Mouse (Mus musculus) neural tube, embryonic 10.5 days (tissue): ENCODE data around the gene Nrxn2.
A peak's percentile ranks its signal among the peaks of the same experiment; 100 is the strongest.

Source experiments
- DNase-seq: peaks from one replicate; pipeline ENCODE4 v3.0.0-alpha.2; 2017; ENCODE audit warnings: low spot score; ENCODE audit errors: extremely low spot score

The Nrxn2 gene

DNA sequence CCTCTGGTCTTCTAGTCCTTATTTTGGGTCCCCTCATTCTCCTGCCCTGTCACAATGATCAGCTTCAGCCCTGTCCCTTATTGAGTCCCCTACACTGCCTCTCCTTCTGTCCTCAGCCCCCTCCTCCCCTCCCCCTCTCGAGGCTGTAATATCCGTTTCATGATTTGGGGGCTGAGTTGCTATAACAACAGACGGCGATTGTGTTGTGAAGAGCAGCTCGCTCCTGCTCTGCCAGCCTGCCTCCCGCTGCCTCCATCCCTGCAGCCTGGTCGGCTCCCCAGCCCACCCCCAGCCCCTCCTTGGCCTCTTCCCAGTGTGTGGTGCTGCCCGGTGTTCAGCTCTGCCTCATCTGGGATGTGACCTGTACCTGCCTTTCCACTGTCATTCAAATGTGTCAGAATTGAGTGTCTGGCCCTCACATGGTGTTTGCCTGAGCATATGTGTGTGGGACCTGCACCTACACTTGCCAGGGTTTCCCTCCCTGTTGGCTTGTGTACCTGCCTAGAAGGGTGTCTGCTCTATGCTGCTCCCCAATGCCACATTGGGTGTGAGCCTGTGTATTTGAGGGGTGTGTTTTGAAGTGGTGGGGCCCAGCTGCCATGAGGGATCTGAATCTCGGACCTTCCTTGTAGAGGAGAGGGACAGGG, 2.3 kb upstream of the Nrxn2 start:
- peak; percentile 54 for DNase-seq

DNA sequence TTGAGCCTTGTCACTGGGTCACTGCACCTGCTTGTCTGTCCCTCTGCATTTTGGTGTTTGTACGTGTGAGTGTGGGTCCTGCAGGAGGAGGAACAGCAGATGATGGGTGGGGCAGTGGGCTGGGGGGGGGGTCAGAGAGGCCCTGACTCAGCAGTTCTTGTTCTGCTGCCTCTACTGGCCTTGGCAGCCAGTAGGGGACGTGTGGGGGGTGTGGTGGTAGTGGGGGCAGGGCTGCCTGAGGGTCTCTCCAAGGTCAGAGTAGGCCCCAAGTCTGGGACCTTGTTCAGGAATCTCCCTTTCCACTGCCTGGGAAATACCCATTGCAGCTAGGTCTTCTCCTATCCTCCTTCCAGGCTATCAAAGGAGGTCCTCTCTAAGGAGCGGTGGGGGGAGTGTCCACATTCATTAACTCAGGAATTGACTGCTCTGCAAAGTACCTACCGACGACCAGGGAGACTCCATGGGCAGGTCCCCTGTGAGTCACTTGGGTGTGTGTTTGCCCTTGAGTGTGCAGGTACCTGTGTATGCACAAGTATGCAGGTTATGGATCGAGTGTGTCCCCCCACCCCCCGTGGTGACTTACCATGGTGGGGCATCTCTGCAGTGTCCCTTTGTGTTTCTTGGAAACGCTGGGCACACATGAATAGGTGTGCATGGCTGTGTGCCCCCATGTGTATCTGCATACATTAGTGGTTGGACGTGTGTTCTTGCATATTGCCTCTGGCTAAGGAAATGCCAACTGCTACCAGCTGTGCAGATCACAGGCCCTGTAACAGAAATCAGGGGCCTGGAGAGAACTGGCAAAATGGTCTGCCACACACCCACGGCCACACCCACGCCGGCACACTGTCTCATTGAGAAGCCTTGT, 1.4 kb upstream of the Nrxn2 start:
- DNase-seq = no peak

DNA sequence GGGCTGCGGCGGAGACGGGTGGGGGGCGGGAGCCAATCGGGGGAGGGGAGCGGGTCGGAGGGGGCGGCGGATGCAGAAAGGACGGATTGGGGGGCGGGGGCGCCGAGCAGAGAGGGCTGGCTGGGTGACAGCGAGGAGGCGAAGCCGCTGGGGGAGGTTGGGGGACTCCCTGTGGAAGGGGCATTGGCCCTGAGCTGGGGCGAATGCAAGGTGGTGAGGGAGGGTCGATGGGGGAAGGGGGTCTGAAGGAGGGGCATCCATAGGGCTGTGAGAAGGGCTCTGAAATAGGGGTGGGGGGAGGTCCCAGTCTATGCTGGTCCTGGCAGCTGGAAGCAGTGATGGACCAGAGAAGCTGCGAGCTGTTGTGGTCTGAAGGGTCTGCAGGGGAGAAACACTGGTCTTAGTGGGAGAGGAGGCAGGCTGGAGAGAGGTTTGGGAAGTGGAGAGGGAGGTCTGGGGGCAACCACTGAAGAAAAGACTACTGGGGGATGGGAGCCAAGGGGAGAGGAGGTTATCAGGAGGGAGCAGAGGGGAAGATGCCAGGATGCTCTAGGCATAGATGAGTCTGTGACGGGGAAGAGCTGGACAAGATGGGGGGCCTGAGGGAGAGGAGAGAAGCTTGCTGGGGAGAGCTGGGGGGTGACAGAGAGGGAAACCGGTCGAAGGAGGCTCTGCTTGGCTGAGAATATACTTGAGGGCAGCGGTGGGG, 607 bp downstream of the Nrxn2 start:
- DNase-seq = no peak

DNA sequence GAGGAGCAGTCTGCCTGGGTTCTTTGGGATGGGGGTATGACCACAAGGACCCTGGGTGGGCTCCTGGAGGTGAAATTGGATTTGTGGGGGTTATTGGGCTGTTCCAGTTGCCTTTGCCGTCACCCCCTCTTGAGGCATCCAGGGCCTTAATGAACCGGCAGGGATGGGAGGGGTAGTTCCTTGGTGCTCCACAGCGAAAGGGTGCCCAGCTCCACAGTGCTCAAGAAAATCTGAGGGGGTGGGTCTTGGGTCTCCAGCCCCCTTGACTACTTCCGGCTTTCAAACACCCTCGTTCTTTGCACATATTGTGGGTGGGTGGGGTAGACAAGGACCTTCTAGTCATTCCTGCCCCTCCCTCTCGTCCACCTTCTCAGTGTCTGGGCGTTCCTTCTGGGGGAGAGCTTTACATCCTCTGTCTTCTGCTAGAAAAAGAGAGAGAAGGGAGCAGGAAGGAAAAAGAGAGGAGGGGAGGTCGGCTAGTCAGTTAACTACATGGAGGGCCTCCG, 1.3 kb downstream of the Nrxn2 start:
- no peak for DNase-seq

DNA sequence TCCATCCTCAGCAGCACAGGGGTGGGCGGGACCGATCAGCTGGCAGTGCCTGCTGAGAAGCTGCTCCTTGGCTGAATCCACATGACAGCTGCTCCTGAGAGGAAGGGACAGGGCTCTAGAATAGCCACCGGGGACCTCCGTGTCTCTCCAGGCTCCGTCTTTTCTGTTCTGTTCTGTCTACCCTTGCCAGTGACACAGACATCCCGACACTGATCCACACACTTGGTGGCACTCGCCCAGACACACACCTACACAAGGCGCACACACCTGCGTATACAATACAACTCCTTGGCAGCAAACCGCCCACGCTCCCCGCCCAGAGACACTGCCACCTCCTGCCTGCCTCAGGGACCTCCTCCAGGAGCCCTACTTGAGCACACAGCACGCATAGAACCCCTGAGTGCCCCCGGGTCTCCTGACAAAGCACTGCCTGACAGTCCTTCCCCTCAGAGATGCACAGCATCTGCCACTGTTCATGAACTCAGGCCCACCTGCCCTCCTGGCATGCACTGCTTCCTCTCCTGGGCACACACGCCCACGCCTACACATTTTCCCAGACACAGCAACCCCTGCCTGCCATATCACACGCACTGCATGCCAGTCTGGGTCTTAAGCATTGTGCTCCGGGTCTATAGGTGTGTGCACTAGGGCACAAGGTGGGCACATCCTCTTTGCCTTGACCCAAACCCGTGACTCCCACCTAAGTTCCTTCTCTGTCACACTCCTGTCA, 2.1 kb downstream of the Nrxn2 start:
- DNase-seq = no peak

DNA sequence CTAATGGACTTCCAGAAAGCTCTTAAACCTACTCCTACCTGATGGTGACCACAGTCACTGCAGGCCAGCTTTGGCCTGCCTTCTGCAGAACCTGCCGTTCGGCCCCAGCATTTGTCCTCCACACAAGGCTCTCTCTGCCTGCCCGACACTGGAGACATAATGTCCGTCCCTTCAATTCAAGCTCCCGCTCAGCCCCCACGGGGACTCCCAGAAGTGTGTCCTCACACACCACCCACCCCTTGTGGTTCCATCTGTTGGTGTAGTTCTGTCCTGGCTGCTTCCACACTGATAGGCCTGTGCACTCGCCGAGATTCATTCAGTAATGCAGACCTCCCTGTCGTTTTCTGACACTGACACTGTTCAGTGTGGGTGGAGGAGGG, 2.7 kb downstream of the Nrxn2 start:
- DNase-seq = no peak

DNA sequence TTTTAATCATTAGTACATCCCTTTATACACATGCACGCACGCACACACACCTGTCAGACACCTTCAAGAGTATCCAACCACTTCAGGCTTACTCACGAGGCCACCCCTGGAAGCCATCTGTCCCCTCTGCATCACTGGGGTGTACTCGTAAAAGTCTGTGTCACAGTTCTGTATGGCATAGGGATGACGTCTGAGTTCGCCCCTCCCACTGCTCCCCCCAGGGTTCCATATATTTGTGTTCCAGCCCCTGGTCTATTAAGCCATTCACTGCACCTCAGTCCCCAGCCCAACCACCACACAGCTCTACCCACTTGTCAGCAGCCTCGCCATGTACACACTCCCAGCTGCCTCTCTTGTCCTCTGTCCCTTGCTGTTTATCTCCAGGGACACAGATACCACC, 3.5 kb downstream of the Nrxn2 start:
- no peak for DNase-seq

DNA sequence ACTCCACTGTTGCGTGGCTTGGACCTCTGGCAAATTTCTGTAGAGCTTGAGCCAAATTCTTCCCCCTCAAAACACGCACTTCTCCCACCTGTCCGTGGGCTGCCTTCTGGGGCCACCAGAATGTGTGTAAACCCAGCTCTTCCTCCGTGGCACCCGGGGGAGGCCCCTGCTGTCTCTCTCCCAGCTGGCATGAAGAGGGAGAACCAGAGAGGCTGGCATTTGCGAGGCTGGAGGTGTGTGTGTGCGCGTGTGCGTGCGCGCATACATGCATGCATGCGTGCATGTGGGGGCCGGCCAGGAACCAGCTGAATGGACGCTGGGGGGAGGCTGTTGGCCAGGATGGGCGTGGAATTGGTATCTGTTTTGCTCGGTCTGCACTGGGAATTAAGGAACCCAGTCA, 4.7 kb downstream of the Nrxn2 start:
- DNase-seq = no peak

DNA sequence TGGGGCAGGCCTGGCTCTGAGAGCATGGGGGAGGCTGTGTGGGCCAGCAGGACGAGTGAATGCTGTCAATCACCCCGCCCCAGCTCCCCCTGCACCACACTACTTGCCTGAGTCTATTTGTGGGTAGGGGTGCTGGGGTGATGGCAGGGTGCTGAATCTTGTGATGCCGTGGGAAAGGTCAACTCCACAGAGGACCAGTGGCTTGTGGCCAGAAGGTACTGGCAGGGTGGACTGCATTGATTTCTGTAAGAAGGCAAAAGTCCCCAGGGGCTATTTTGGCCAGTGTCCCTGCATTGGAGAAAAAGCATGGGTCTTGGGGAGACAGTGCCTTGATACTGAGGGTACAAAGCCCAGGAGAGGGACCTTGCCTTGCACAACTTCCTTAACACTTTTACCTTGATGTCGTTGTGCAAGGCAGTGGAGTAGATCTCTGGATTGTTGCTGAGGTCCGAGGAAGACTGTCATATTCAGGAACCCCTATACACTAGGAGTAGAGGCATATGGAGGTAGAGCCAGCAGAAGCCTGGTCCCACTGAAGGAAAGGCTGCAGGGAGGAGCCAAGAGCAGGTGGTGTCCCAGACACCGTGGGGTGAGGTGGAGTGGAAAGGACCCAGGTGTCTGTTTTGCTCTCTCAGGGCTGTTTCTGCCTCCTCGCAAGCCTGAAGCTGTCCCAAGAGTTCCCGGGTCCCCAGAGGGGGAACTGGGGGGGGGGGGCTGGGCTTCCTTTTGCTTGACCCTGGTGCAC, 5.8 kb downstream of the Nrxn2 start:
- DNase-seq = no peak

DNA sequence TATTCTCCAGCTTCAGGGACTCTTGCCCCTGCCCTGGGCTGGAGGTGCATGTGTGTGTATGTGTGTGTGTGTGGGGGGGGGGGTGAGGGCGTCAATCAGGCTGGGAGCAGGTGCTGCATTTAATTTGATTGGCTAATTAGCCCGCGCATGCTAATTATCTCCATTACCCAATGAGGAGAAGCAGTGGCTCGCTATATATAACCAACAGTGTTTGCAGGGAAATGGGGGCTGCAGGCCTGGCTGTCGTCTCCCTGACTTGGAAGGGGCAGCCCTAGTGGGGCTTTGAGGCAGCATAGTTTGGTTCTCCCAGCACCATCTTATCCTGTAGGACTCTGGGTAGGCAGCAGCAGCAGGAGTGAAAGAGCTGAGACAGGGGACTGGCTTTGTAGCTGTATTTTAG, 7.1 kb downstream of the Nrxn2 start:
- no peak for DNase-seq

DNA sequence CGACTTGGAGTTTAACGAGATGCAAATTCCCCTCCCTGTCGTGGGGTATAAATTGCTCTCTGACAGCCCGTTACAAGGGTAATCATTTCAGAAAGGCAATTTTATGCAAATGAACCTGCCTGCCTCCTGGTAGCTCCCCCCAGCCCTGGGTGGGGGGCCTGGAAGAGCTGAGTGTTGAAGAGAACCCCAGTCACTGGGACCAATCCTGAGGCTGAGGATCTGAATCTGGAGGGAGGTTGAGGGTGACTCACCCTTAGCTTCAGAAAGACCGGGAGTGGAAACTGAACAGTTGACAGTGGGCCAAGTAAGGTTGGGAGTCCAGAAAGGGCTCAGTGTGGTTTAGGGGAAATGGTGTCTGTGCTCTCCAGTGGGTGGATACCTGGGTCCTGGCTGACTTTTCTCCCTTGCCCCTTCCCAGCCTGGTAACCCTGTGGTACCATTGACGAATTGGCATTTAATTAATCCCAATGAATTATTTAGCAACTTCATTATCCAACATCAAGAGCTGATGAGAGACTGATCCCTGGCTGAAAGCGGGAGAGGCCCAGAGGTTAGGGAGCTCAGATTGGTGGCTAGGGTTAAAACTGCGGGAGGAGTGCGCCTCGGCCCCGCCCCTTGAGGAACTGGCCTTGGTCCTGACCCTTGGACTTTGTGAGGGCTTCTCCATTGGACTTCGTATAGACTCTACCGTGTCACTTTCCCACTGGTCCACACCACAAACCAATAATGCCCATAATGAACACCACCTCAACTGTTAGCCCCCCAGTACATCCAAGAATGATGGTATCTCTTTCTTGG, 8.4 kb downstream of the Nrxn2 start:
- peak; percentile 77 for DNase-seq

DNA sequence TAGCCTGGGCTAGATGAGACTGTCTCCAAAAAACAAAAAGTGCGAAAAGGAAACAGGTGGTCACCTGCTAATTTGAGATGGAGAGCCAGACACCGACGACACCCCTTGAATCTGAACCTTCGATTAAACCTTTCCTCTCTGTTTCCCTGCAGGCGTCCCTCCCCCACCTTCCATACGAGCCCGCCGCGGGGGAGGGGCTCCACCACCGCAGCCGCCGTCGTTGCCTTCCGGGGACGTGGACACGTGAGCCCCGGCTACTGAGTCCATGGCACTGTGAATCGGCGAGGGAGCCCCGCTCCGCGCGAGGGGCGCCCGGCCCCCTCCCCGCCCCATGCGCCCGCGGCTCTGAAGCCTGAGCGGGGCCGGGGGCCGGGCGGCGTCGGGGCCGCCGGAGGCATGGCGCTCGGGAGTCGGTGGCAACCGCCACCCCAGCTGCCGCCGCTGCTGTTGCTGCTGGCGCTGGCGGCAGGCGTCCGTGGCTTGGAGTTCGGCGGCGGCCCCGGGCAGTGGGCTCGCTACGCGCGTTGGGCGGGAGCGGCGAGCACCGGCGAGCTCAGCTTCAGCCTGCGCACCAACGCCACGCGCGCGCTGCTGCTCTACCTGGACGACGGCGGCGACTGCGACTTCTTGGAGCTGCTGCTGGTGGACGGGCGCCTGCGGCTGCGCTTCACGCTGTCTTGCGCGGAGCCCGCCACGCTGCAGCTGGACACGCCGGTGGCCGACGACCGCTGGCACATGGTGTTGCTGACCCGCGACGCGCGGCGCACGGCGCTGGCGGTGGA, 9.3 kb downstream of the Nrxn2 start:
- DNase-seq = peak; percentile 55

DNA sequence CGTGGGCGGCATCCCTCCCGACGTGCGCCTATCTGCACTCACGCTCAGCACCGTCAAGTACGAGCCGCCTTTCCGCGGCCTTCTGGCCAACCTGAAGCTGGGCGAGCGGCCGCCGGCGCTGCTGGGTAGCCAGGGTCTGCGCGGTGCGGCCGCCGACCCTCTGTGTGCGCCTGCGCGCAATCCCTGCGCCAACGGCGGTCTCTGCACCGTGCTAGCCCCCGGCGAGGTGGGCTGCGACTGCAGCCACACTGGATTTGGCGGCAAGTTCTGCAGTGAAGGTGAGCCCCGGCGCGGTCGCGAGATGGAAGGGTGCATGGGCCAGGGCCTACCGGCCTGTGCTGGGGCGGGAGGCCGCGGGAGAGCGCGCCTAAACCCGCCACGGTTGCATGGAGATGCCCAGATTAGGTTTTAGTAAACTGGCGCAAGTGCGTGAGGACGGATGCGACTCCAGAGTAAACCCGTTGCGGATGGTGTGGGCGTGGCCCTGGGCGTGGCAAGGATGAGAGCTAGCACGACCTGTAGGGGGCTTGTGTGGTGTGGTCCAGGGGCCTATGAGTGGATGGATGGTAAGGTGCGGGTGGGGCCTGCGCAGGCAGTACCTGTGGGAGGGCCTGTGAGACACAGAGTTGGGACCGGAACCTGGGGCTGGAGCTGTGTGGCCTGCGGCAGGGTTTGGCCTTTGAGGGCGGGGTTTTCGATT, 10.1 kb downstream of the Nrxn2 start:
- DNase-seq = peak; percentile 60

DNA sequence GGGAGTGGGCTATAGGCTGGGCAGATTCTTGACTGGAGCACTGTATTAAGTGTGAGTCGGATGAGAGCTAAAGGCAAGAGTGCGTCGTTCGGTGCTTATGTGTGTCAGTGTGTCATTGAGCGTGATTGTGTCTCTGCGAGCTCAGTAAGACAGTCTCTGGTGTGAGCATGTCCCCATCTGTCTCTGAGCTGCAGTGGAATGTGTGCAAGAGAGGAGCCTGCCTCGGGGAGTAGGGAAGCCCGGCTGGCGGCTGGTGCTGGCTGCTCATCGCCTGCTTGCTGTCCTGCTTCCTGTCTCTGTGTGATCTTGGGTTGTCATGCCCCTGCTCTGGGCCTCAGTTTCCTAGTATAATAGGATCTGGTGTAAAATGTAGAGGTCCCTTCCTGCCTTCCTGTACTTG, 24.5 kb downstream of the Nrxn2 start:
- DNase-seq = no peak

DNA sequence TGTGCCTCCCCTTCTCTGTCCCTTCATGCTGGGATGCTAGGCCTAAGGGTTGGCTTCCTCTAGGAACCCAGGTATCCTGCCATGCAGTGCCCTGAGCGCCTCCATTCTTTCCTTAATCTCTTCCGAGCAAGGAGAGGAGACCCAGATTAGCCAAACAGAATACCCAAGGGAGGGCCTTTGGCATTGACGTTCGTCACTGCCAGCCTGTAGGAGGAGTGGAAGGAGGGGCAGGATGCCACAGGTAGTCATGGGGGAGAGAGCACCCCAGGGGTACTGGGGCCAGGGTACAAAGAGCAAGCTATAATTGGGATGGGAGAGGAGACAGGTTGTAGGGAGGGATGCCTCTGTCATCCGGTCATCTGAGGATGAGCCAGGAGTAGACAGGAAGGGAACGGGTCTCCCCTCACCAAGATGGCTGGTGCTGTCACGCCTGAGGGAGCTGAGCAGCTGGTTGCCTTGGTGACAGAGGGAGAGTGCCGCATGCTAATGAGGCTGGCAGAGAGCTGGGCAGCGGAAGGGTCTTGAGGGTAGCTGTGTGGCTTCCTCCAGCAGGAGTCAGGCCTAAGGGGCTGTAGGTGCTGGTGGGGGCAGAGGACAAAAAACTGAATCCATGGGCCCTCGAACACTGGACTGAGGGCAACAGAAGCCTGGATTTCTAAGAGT, 27.4 kb downstream of the Nrxn2 start:
- DNase-seq = peak; percentile 57

DNA sequence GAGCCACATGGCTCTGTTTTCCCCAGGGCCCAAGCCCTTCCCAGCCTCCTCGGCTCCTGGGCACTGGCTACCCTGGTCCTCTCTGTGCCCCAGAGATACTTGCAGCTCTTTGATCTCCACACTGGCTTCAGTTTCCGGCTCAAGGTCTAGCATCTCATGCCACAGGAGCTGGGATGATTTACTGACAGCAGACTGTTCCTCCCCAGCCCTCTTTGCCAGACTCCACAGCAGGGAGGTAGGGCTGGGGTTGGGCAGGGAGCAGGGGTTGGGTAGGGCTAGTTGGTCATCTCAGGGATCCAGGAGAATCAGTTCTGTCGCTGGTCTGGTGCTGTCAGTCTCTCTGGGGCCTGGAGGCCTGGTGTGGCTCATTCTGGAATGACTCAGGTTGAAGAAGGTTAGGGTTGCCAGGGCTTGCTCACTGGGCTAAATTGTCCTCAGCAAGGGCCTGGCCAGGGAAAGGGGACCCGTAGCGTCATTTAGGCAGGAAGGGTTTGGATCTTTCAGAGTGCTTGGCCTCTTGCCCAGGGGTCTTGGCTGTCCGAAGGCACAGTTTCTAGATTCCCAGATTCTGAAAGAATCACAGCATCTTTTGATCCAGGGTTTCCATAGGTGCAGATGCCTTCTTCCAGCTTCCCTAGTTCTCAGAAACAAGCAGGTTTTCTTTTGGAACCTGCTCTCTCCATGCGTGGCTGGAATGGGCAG, 28.4 kb downstream of the Nrxn2 start:
- no peak for DNase-seq

DNA sequence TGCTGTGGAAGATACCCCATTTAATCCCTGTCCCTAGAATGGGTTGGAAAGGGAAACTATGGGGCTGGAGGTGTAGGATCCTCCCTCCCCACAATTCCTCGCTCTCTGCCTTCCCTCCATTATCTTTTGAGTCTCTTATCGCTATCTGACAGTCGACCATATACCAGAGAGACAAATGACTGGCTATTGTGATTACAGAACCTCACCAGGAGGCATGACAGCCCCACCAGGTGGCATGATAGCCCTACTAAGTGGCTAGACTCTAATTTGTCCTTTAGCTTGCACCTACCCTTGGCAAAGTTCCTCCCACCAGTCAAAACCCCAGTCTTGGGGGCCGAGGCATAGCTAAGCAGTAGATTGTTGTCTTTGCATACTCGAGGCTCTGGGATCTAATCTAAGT, 30.2 kb downstream of the Nrxn2 start:
- no peak for DNase-seq
